In the genomic region with DNA sequence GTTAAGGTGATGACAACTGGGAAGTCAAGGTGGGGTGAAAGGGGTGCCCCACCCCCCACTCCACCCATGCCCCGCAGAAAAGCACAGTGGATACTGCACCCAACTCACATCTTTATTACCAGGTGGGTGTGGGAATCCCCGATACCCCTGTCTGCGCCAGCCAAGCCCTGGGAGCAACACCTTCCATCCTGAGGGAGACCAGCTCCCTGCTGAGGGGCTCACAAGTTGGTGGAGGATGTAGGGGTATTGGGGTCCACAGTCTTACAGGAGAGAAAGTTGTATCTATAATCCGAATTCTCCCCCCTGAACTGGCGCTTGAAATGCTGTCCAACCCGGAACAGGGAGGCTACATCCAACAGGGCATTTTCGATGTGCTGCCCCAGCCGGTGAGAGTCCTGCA, we compare ENCODE assay signal across 22 mouse cellular contexts. TPM values are rescaled to one million over a fixed set of nuclear protein-coding genes. Genes with fewer than 3 reads are reported as not detected.
DNase-seq lines count a peak whose midpoint lies in the region.
"Had no signal": no experiment of that assay in that cellular context is flagged by ENCODE, and none has a peak within 500 bp of the region (broad histone marks: within the 10 kb centered on the region; RNA-seq: fewer than 3 reads in every experiment).

No protein-coding gene starts in this region.

- 67% methylated on average over 8 of the region's 8 CpGs for WGBS in heart, embryonic 10.5 days

- peaks cover 6% of the 10 kb centered on the region; the same call in 1 of the 2 replicates for H3K27me3 ChIP-seq in heart, embryonic 10.5 days (ENCODE audit: insufficient read depth, poor library complexity, severe bottlenecking)
- H3K27me3 ChIP-seq: embryonic facial prominence, embryonic 12.5 days; forebrain, embryonic 13.5 days; forebrain, embryonic 15.5 days; Patski had no signal

- no peak overlapping the region for H3K27ac ChIP-seq in heart, embryonic 10.5 days
- H3K27ac ChIP-seq: embryonic facial prominence, embryonic 10.5 days; embryonic facial prominence, embryonic 12.5 days; forebrain, embryonic 13.5 days; forebrain, embryonic 15.5 days had no signal

- peaks cover 6% of the 10 kb centered on the region; the same call in 1 of the 2 replicates for H3K4me1 ChIP-seq in heart, embryonic 10.5 days
- H3K4me1 ChIP-seq: embryonic facial prominence, embryonic 12.5 days; forebrain, embryonic 13.5 days; forebrain, embryonic 15.5 days had no signal

- DNase-seq in cerebellum, adult 11-12 months, result peak; percentile 17
- DNase-seq in cerebellum, adult 18-20 months, result no peak
- DNase-seq in heart, adult 11 months, result peak; percentile 93
- DNase-seq in heart, embryonic 10.5 days (ENCODE audit: low spot score), result no peak
- peak; percentile 24 to 26 for DNase-seq in right cerebral cortex, postnatal 10 days (ENCODE audit: low spot score in 2 of 2)
- no peak for DNase-seq in right cerebral cortex, postnatal 4 days
- DNase-seq: adrenal gland, adult 8-10 months; adrenal gland, postnatal 14 days; adrenal gland, postnatal 36 days; B cell, adult 2 months; cerebellum, adult 2 months; cerebellum, adult 9-10 months; forebrain, postnatal 0 days had no signal

- peaks cover 36% of the 10 kb centered on the region for H3K36me3 ChIP-seq in heart, embryonic 10.5 days
- H3K36me3 ChIP-seq: G1E had no signal

- H3K9me3 ChIP-seq in heart, embryonic 10.5 days, result no peaks in the 10 kb centered on the region
- H3K9me3 ChIP-seq: embryonic facial prominence, embryonic 10.5 days; embryonic facial prominence, embryonic 12.5 days; forebrain, embryonic 13.5 days; forebrain, embryonic 15.5 days; G1E had no signal

- H3K4me3 ChIP-seq in heart, embryonic 10.5 days, result no peak overlapping the region
- H3K4me3 ChIP-seq: embryonic facial prominence, embryonic 10.5 days; embryonic facial prominence, embryonic 12.5 days; forebrain, embryonic 13.5 days; forebrain, embryonic 15.5 days had no signal

RNA-seq across cellular contexts. Expression of gene Cpt1c, which starts 15.4 kb away (rescaled TPM):
- 11.7 and 19.1 TPM in 2 replicates for polyA plus RNA-seq in heart, embryonic 10.5 days (2016; fragmentation: Nextera tagmentation; extraction: Ambion mirVana)

RNA-seq across cellular contexts. Expression of gene Tsks, which starts 16.3 kb away (rescaled TPM):
- polyA plus RNA-seq in heart, embryonic 10.5 days (2016; fragmentation: Nextera tagmentation; extraction: Ambion mirVana), result 0.25 TPM in 1 of 2 replicates, not detected in the other
- polyA plus RNA-seq: activated CD4-positive, CD25-positive, alpha-beta regulatory T cell, adult 4 months; CD4-positive, CD25-positive, alpha-beta regulatory T cell, adult 4 months; embryonic facial prominence, embryonic 14.5 days; forebrain, embryonic 13.5 days; forebrain, embryonic 15.5 days had no signal

RNA-seq across cellular contexts. Expression of gene Prmt1, which starts 27.1 kb away (rescaled TPM):
- polyA plus RNA-seq in heart, embryonic 10.5 days (2016; fragmentation: Nextera tagmentation; extraction: Ambion mirVana), result 563 and 740 TPM in 2 replicates

RNA-seq across cellular contexts. Expression of gene Ap2a1, which starts 30.0 kb away (rescaled TPM):
- polyA plus RNA-seq in heart, embryonic 10.5 days (2016; fragmentation: Nextera tagmentation; extraction: Ambion mirVana), result 73.9 and 82.1 TPM in 2 replicates

RNA-seq across cellular contexts. Expression of gene Irf3, which starts 38.2 kb away (rescaled TPM):
- polyA plus RNA-seq in heart, embryonic 10.5 days (2016; fragmentation: Nextera tagmentation; extraction: Ambion mirVana), result 61.8 and 71.1 TPM in 2 replicates

Comparison
In these comparisons a context has a peak if more than half of its experiments do, and no peak if none do; other contexts are left out.
1. DNase-seq: peak in cerebellum, adult 11-12 months (single experiment), heart, adult 11 months (single experiment) and right cerebral cortex, postnatal 10 days (2 of 2); none in cerebellum, adult 18-20 months (0 of 2), heart, embryonic 10.5 days (single experiment) and right cerebral cortex, postnatal 4 days (single experiment).